Mouse (Mus musculus) ES-E14 (cell line): ENCODE data around the gene Frmpd4.

Experiments used
- HCFC1 ChIP-seq: IDR thresholded peaks from 2 replicates; pipeline ENCODE4 v1.6.1; 2012; ENCODE audit warnings: low read length, inconsistent platforms, borderline replicate concordance; ENCODE audit not compliant: insufficient read depth
- MAFK ChIP-seq: IDR thresholded peaks from 2 replicates; pipeline ENCODE4 v1.6.1; 2014; ENCODE audit warnings: mild to moderate bottlenecking, low read depth, low read length, inconsistent platforms; ENCODE audit not compliant: insufficient read depth
- ZNF384 ChIP-seq: IDR thresholded peaks from 2 replicates; pipeline ENCODE4 v1.6.1; 2012; ENCODE audit warnings: low read depth, low read length, inconsistent platforms

GRCm38 (mm10) chrX:168595193-168595592 lies 18.2 kb upstream of the Frmpd4 start:
- TF ChIP-seq HCFC1, result no peak
- no peak for TF ChIP-seq MAFK
- no peak for TF ChIP-seq ZNF384
